Mouse (Mus musculus) left cerebral cortex, adult 2 months (tissue): Measurements from ENCODE around the gene Atrnl1. TPM values are rescaled to one million over a fixed set of nuclear protein-coding genes. Genes with fewer than 3 reads are reported as not detected.
A peak's percentile ranks its signal among the peaks of the same experiment; 100 is the strongest.

Source experiments
- DNase-seq, 2 experiments: peaks; one replicate each; pipeline ENCODE4 v3.0.0; 2021 to 2022; ENCODE audit warnings: low spot score in 2 of 2, mixed read lengths in 1 of 2; ENCODE audit errors: extremely low spot score in 1 of 2
- H3K27ac ChIP-seq: fragments of 200-600 bp; 2 replicates; pipeline ENCODE4 v1.8.1; 2022
- H3K4me3 ChIP-seq: fragments of 200-600 bp; 2 replicates; pipeline ENCODE4 v1.8.1; 2022
- CTCF ChIP-seq: fragments of 200-600 bp; IDR thresholded peaks from 2 replicates; pipeline ENCODE4 v1.8.1; 2022; ENCODE audit warnings: antibody characterized with exemption, mild to moderate bottlenecking, moderate library complexity
- intact Hi-C: fragments of 180-260 bp; cut with DNase I; formaldehyde crosslinking; loops from one replicate; pipeline ENCODE4 v1.15.1; 2025
- total RNA-seq, 2 experiments: library from RNA; stranded (reverse); gene quantifications; 2 replicates each; pipeline ENCODE4 v1.2.3; 2021

The Atrnl1 gene
- total RNA-seq, 2 experiments from 2014 or later, result 104 to 106 TPM

DNA sequence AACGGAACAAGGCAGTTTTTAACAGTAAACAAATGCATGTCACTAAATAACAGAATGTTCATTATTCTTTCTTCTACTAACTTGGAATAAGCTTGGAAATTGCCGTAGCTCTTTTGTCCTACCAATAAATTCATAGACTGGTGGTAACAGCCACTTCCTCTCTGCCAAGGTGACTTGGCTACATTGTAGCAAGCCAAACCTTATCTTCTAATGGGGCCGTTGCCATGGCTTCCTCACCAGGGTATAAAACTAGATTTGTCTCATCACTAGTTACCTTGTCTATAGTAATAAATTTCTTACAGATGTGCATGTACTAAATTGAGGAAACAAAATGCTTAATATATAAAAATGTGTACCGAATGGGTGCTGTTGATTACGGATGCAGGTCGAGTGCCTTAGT lies 298.6 kb downstream of the Atrnl1 start:
- no peak overlapping the region for H3K4me3 ChIP-seq
- no peak for TF ChIP-seq CTCF
- H3K27ac ChIP-seq, result no peak overlapping the region
- no peak for DNase-seq
- intact Hi-C loops, result no loop called here

DNA sequence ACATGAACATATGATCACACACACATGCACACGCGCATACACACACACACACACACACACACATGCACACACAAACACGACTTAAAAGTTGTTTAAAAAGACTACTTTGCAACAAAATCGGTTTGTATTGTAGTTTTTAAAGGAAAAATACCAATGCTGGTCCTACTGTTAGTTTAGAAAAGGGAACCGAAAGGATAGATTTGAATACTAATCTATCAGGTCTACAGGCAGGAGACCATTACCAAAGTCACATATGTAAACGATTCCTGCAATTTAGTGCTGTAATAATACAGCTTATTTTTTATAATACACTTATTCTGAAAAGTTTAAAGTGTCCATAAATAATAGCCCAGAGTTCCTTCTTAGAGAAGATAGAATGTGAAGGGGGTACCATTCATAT lies 299.8 kb downstream of the Atrnl1 start:
- DNase-seq, result no peak
- Histone ChIP-seq H3K4me3 (no peak overlapping the region), H3K27ac (no peak overlapping the region)
- TF ChIP-seq CTCF, result no peak
- intact Hi-C loops, result no loop called here

DNA sequence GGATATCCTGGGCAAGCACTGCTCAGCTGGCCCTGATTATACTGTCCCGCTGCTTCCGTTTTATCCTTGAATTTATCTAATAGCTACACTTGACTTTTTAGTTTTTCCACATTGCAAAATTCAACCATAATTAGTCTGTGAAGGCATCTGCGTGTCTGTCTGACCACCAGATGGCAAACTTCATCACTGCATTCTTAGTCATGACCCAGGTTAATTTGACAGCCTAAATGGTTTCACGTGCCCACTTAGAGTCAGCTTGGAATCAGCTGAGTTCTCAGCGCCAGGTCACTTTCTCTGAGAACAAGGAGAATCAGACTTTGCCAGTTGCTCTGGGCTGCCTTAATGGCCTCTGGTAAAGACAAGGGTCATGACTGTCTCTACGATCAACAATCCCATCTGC lies 305.5 kb downstream of the Atrnl1 start:
- peak; percentile 53 for TF ChIP-seq CTCF
- H3K4me3 ChIP-seq, result no peak overlapping the region
- no peak for DNase-seq
- intact Hi-C loops, result loop anchor here (5.0 kb wide), 2 partner anchors 551 to 641 kb away; no protein-coding TSS in a partner anchor
- H3K27ac ChIP-seq, result no peak overlapping the region

DNA sequence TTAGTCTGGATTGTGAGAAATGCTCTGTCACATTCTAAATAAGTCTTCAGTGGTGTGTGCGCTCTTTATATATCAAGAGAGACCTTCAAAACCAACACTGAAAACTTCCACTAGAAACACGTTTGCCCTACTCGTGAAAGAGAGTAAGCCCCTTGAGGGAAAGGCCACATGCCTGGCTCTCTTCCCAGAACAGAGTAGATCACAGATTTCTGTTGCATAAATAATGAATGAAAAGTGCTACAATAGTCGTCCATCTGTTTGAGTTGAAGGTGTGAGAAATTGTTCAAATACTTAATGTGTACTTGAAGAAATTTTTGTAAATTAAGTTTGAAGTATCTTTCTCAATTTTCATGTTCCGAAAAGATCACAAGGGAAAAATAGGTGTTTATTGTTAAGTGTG lies 312.2 kb downstream of the Atrnl1 start:
- no peak overlapping the region for H3K27ac ChIP-seq
- no peak overlapping the region for H3K4me3 ChIP-seq
- DNase-seq, result no peak
- intact Hi-C loops, result no loop called here
- no peak for TF ChIP-seq CTCF

DNA sequence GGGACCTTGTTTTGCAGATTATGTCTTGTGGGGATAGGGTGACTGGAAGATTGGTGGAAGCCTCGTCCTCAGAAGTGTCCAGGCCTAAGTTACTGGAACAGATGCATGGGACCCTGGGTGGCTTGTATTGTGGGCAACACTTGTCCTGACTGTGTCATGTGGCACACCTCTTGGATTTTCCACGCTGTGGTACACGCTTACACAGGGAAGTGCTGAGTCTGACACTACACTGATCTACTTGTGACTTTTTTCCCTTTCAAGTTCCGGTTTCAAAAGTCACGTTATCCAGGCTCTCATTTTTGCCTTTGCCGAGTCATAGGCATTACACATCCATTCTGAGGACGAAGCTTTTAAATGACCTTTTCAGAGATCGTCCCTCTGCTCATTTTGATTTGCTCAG lies 314.0 kb downstream of the Atrnl1 start:
- no peak overlapping the region for H3K4me3 ChIP-seq
- H3K27ac ChIP-seq, result no peak overlapping the region
- no peak for TF ChIP-seq CTCF
- DNase-seq, result no peak
- intact Hi-C loops, result no loop called here

DNA sequence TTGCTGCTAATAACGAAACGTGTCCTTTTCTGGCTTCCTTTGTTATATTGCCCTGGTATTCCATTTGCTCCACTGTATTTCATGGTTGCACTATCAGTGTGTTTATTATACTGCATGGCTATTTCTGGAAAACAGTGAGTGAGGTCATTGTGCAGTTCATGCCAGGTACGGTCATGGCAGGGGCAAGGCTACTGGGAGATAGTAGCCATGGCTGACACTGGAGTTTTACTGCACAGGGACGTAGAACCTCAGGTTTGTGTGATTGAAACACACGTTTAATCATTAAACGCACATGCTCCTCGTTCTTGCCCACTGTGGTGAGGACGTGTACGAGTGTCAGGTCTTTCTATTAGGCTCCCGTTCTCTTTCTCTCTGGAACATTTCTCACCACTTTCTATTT lies 314.8 kb downstream of the Atrnl1 start:
- DNase-seq, result no peak
- intact Hi-C loops, result no loop called here
- no peak for TF ChIP-seq CTCF

DNA sequence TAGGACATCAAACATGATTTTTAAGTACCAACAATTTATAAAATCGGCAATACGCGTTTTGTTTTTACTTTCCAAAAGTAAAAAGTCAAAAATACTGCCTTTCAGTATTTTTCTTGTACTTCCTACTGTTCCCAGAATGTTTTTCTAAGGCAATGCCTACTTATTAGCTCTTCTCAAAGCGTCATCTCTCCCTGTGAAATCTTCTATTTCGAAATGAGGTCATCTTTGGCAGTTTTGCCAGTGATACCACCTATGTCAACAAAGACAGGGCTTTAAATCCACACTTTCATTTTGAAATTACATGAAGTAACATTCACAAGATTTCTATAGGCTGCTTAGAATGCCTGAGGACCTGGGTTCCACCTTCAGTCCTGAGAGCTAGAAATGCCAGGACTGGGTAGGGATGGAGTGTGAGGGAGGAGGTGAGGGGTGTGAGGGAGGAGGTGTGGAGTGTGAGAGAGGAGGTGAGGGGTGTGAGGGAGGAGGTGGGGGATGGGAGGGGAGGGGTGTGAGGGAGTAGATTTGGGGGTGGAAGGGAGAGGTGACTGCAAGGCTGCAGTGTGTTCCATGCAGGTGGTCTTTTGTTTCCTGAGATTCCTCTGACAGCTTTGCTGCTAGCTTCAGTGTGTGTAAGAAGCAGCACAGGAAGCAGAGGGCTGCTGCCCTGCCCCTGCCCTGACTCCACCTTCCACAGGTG lies 315.5 kb downstream of the Atrnl1 start:
- H3K27ac ChIP-seq, result no peak overlapping the region
- TF ChIP-seq CTCF, result no peak
- H3K4me3 ChIP-seq, result no peak overlapping the region
- intact Hi-C loops, result no loop called here
- DNase-seq, result no peak

More for the DNA sequence above, 314.8 kb downstream of the Atrnl1 start:
- H3K4me3 ChIP-seq, result no peak overlapping the region
- H3K27ac ChIP-seq, result no peak overlapping the region

DNA sequence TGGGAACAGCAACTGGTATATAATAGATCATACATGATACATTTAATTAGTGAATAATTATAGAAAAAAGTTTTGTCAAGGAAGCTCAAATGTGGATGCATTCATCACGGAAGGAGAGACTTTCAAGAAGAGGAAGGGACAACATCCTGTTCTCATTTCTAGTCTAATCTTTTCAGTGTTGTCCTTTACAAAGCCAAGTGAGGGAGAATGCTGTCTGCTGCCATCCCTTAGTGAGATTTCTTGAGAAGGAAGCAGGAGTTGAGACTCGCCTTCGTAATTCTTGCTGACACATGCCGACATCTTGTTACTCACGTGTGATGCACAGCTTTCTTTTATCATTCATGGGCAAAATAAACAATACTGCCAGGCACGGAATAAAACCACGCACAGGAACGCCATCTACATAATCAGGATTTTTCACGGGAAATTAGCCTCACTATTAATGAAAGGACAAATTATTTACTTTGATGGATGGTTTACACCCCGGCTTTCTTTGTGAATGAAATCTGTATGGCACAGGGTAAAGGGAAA lies 316.2 kb downstream of the Atrnl1 start:
- DNase-seq, result no peak
- Histone ChIP-seq H3K4me3 (no peak overlapping the region), H3K27ac (no peak overlapping the region)
- intact Hi-C loops, result no loop called here
- no peak for TF ChIP-seq CTCF

DNA sequence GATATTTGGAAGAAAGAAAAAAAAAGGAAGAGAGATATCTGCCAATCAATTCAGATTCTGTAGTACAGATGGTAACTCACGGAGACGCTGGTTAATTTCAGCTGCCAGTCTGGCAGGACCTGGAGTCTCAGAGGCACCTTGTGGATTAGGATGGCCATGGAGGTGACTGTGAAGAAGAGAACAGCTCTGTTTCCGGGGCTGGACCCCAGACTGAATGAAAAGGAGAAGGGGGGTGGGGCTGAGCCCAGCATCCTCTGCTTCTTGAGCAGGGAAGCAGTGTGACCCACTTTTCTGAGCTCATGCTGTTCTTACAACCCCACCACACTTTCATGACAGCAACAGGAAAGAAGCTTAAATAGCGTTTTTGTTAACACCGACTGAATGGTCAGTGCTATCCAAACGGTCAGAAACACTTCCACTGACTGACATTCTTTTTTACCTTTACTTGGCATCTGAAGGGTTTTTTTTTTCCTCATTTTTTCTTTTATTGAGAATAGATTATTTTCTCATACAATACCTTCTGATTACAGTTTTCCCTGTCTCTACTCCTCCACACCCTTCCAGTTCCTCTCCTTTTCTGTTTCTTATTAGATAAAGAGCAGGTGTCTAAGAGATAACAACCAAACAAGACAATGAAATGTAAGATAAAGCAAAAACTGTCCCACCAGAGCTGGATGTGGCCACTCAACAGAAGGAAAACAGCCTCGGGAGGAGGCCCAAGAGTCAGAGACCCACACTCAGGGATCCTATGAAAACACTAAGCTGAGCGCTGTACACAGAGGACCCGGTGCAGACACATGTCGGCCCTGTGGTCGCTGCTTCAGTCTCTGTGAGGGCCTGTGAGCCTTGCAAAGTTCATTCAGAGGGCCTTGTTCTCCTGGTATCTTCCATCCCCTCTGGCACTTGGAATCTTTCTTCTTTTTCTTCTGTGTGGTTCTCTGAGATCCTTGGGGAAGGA lies 317.0 kb downstream of the Atrnl1 start:
- H3K27ac ChIP-seq, result no peak overlapping the region
- no peak for DNase-seq
- no peak overlapping the region for H3K4me3 ChIP-seq
- intact Hi-C loops, result no loop called here
- no peak for TF ChIP-seq CTCF

DNA sequence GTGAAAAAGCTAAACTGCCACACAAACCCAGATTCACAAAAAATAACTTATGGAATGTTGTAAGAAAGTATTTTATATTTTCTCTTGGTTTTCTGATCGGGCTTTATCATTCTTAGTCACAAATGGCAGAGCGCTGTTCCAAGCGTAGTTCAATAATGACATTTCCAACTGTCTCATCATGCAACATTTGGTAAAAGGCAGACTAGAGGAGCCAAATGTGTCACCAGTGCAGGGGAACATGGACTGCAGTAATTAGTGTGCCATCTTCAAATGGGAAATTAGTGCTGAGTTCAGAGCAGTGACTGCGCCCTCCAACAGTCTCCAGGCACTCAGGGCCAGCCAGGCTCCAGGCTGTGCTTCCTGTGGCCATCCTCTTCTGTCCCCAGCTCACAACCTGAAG lies 320.8 kb downstream of the Atrnl1 start:
- Histone ChIP-seq H3K4me3 (no peak overlapping the region), H3K27ac (no peak overlapping the region)
- TF ChIP-seq CTCF, result no peak
- DNase-seq, result no peak
- intact Hi-C loops, result no loop called here

DNA sequence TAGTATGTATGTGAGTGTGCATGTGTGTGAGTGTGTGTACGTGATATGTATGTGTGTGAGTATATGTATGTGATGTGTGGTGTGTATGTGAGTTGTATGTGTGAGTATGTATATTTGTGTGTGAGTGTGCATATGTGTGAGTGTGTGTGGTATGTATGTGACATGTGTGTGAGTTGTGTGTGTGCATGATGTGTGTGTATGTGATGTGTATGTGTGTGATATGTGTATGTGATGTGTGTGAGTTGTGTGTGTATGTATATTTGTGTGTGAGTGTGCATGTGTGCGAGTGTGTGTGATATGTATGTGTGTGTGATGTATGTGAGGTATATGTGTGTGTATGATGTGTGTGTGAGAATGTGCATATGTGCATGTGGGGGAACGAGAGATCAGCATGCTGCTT lies 326.0 kb downstream of the Atrnl1 start:
- no peak for TF ChIP-seq CTCF
- no peak for DNase-seq
- intact Hi-C loops, result no loop called here
- Histone ChIP-seq H3K4me3 (no peak overlapping the region), H3K27ac (no peak overlapping the region)

DNA sequence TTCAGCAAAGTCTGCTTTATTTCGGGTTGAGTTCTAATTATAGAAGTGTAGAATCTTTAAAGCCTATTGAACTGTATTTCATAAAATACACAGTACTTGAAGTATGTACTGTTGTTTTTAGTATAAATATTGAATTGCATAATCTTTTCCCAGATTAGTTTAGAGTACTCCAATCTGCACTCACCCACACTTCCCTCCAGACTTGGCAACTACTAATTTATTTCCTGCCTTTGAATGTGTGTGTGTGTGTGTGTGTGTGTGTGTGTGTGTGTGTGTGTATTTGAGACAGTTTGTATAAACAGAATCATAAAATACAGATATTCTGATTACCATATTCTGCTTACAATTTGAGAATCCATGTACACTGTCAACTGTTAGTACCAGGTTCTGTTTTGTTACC lies 328.3 kb downstream of the Atrnl1 start:
- DNase-seq, result no peak
- Histone ChIP-seq H3K4me3 (no peak overlapping the region), H3K27ac (no peak overlapping the region)
- intact Hi-C loops, result no loop called here
- no peak for TF ChIP-seq CTCF
